Mouse (Mus musculus): ENCODE data around the gene Ccdc120.

GRCm38 (mm10) chrX:7790309-7790708, 39.6 kb upstream of the Ccdc120 start:
- TF ChIP-seq CTCF (IDR thresholded peaks at IDR 0.05; ENCODE audit: control insufficient read depth, insufficient read depth, insufficient replicate concordance, low read depth, low read length), result no peak
- TF ChIP-seq POLR2A (IDR thresholded peaks at IDR 0.05; ENCODE audit: control insufficient read depth, low read depth, low read length), result no peak
